ENCODE assay signal across 18 mouse cellular contexts in genomic region chr19:40326126-40326525, GRCm38 (mm10). TPM values are rescaled to one million over a fixed set of nuclear protein-coding genes. Genes with fewer than 3 reads are reported as not detected.
DNase-seq lines count a peak whose midpoint lies in the region; ATAC-seq lines count a peak whose summit lies in the region.
"Had no signal": no experiment of that assay in that cellular context is flagged by ENCODE, and none has a peak within 500 bp of the region (broad histone marks: within the 10 kb centered on the region; RNA-seq: fewer than 3 reads in every experiment).

No protein-coding gene starts in this region.

- no peaks in the 10 kb centered on the region for H3K4me1 ChIP-seq in heart, embryonic 14.5 days (ENCODE audit: control insufficient read depth in 2 of 2, insufficient read depth in 2 of 2, low read length in 2 of 2)
- no peaks in the 10 kb centered on the region for H3K4me1 ChIP-seq in limb, embryonic 12.5 days (replicated peaks)
- no peaks in the 10 kb centered on the region for H3K4me1 ChIP-seq in limb, embryonic 10.5 days
- H3K4me1 ChIP-seq in kidney, embryonic 16.5 days (ENCODE audit: insufficient read depth, low read length): no peaks in the 10 kb centered on the region
- H3K4me1 ChIP-seq: embryonic facial prominence, embryonic 12.5 days; forebrain, embryonic 15.5 days had no signal

- intact Hi-C loops in heart, postnatal 10 days (cut with DNase I): no loop called here

- no peak overlapping the region for H3K4me3 ChIP-seq in heart, embryonic 14.5 days (ENCODE audit: control insufficient read depth in 1 of 2, insufficient read depth in 1 of 2, low read depth in 1 of 2, low read length in 2 of 2)
- H3K4me3 ChIP-seq in limb, embryonic 12.5 days (replicated peaks): no peak overlapping the region
- no peak overlapping the region for H3K4me3 ChIP-seq in limb, embryonic 10.5 days
- H3K4me3 ChIP-seq in kidney, embryonic 16.5 days (ENCODE audit: low read length): no peak overlapping the region
- H3K4me3 ChIP-seq: embryonic facial prominence, embryonic 12.5 days; forebrain, embryonic 15.5 days; heart, embryonic 13.5 days had no signal

- ATAC-seq in heart, embryonic 14.5 days (ENCODE audit: insufficient number of reproducible peaks, insufficient read depth, low FRiP score, low read depth): peak; percentile 35; the same call in 1 of the 2 replicates
- 0 out of 2 replicates have a peak, but pooled peaks have one; percentile 15 for ATAC-seq in limb, embryonic 12.5 days (ENCODE audit: insufficient number of reproducible peaks, insufficient read depth, low FRiP score, low TSS enrichment, low read depth)
- no peak for ATAC-seq in kidney, embryonic 16.5 days (ENCODE audit: low FRiP score, low TSS enrichment)
- ATAC-seq: forebrain, embryonic 15.5 days; hindbrain, postnatal 0 days had no signal

- H3K27ac ChIP-seq in heart, embryonic 14.5 days (replicated peaks in 1 of 2; ENCODE audit: control insufficient read depth in 1 of 2, insufficient read depth in 1 of 2, low read depth in 2 of 2, low read length in 2 of 2): no peak overlapping the region
- H3K27ac ChIP-seq in limb, embryonic 12.5 days: no peak overlapping the region
- no peak overlapping the region for H3K27ac ChIP-seq in limb, embryonic 10.5 days
- no peak overlapping the region for H3K27ac ChIP-seq in kidney, embryonic 16.5 days (ENCODE audit: low read length)
- H3K27ac ChIP-seq: embryonic facial prominence, embryonic 12.5 days; forebrain, embryonic 15.5 days; heart, embryonic 13.5 days; hindbrain, postnatal 0 days had no signal

- H3K9me3 ChIP-seq in heart, embryonic 14.5 days (ENCODE audit: control insufficient read depth, low read length): no peaks in the 10 kb centered on the region
- H3K9me3 ChIP-seq in limb, embryonic 12.5 days: no peaks in the 10 kb centered on the region
- no peaks in the 10 kb centered on the region for H3K9me3 ChIP-seq in limb, embryonic 10.5 days (replicated peaks)
- H3K9me3 ChIP-seq in kidney, embryonic 16.5 days (ENCODE audit: low read length): no peaks in the 10 kb centered on the region
- H3K9me3 ChIP-seq: embryonic facial prominence, embryonic 12.5 days; forebrain, embryonic 15.5 days; G1E; heart, embryonic 13.5 days had no signal

- no peak overlapping the region for H3K4me2 ChIP-seq in heart, embryonic 14.5 days (ENCODE audit: low read length)
- H3K4me2 ChIP-seq in limb, embryonic 12.5 days: no peak overlapping the region
- no peak overlapping the region for H3K4me2 ChIP-seq in kidney, embryonic 16.5 days (replicated peaks; ENCODE audit: low read depth, low read length)
- H3K4me2 ChIP-seq: embryonic facial prominence, embryonic 12.5 days; forebrain, embryonic 15.5 days; heart, embryonic 13.5 days had no signal

- H3K36me3 ChIP-seq in heart, embryonic 14.5 days (ENCODE audit: control insufficient read depth, insufficient read depth, low read length): peaks cover 59% of the 10 kb centered on the region
- peaks cover 5% of the 10 kb centered on the region; the same call in 1 of the 2 replicates for H3K36me3 ChIP-seq in limb, embryonic 12.5 days
- H3K36me3 ChIP-seq in limb, embryonic 10.5 days: peaks cover 9% of the 10 kb centered on the region
- peaks cover 22% of the 10 kb centered on the region for H3K36me3 ChIP-seq in kidney, embryonic 16.5 days (ENCODE audit: insufficient read depth, low read length)

- WGBS in heart, embryonic 14.5 days: 88% methylated on average over 21 of the region's 21 CpGs
- WGBS in limb, embryonic 12.5 days: 93% methylated on average over 21 of the region's 21 CpGs
- 96% methylated on average over 21 of the region's 21 CpGs for WGBS in limb, embryonic 10.5 days
- WGBS in kidney, embryonic 16.5 days: 91% methylated on average over 21 of the region's 21 CpGs

- no peak overlapping the region for H3K9ac ChIP-seq in heart, embryonic 14.5 days (ENCODE audit: low read length)
- no peak overlapping the region for H3K9ac ChIP-seq in limb, embryonic 12.5 days (replicated peaks)
- no peak overlapping the region for H3K9ac ChIP-seq in kidney, embryonic 16.5 days (replicated peaks; ENCODE audit: low read length)
- H3K9ac ChIP-seq: embryonic facial prominence, embryonic 12.5 days; forebrain, embryonic 15.5 days; heart, embryonic 13.5 days had no signal

- no peaks in the 10 kb centered on the region for H3K27me3 ChIP-seq in heart, embryonic 14.5 days (ENCODE audit: control insufficient read depth, insufficient read depth, low read length)
- no peaks in the 10 kb centered on the region for H3K27me3 ChIP-seq in limb, embryonic 12.5 days
- no peaks in the 10 kb centered on the region for H3K27me3 ChIP-seq in limb, embryonic 10.5 days (ENCODE audit: low read depth, poor library complexity, severe bottlenecking)
- no peaks in the 10 kb centered on the region for H3K27me3 ChIP-seq in kidney, embryonic 16.5 days (ENCODE audit: insufficient read depth, low read length)
- H3K27me3 ChIP-seq: embryonic facial prominence, embryonic 12.5 days; forebrain, embryonic 15.5 days; heart, embryonic 13.5 days had no signal

- DNase-seq in heart, postnatal 10 days: no peak
- no peak for DNase-seq in limb, embryonic 10.5 days (ENCODE audit: low spot score)
- peak; percentile 30 for DNase-seq in ZHBTc4 (ENCODE audit: low read depth, low spot score)
- DNase-seq in lung, postnatal 25 days (ENCODE audit: low spot score): no peak
- DNase-seq: adrenal gland, postnatal 10 days; cerebellum, adult 11 months; cerebellum, adult 8-10 months; cerebellum, postnatal 25 days; gastrocnemius, postnatal 10 days; heart, postnatal 36 days had no signal

RNA-seq across cellular contexts. Expression of gene Pdlim1, which starts 54.5 kb away (rescaled TPM):
- polyA plus RNA-seq in heart, embryonic 14.5 days (2014; fragmentation: Nextera tagmentation; extraction: Ambion mirVana): 266 and 278 TPM in 2 replicates
- 100 to 1,000 TPM; 235 to 249 TPM for total RNA-seq in heart, postnatal 10 days (2021)
- 89.9 and 92.1 TPM in 2 replicates for polyA plus RNA-seq in limb, embryonic 12.5 days (2016; fragmentation: Nextera tagmentation; extraction: Ambion mirVana)
- 63.2 and 63.7 TPM in 2 replicates for polyA plus RNA-seq in limb, embryonic 10.5 days (2016; fragmentation: Nextera tagmentation; extraction: Ambion mirVana)
- polyA plus RNA-seq in kidney, embryonic 16.5 days (2015; fragmentation: Nextera tagmentation; extraction: Ambion mirVana): 37.9 and 39.5 TPM in 2 replicates
- polyA plus RNA-seq: G1E had no signal
